Mouse (Mus musculus): ENCODE results near the gene Cyb5d2. TPM values are rescaled to one million over a fixed set of nuclear protein-coding genes. Genes with fewer than 3 reads are reported as not detected.

Gene Cyb5d2
- polyA plus RNA-seq (2016; fragmentation: Nextera tagmentation; extraction: Ambion mirVana), result 4.7 and 4.9 TPM in 2 replicates

DNA sequence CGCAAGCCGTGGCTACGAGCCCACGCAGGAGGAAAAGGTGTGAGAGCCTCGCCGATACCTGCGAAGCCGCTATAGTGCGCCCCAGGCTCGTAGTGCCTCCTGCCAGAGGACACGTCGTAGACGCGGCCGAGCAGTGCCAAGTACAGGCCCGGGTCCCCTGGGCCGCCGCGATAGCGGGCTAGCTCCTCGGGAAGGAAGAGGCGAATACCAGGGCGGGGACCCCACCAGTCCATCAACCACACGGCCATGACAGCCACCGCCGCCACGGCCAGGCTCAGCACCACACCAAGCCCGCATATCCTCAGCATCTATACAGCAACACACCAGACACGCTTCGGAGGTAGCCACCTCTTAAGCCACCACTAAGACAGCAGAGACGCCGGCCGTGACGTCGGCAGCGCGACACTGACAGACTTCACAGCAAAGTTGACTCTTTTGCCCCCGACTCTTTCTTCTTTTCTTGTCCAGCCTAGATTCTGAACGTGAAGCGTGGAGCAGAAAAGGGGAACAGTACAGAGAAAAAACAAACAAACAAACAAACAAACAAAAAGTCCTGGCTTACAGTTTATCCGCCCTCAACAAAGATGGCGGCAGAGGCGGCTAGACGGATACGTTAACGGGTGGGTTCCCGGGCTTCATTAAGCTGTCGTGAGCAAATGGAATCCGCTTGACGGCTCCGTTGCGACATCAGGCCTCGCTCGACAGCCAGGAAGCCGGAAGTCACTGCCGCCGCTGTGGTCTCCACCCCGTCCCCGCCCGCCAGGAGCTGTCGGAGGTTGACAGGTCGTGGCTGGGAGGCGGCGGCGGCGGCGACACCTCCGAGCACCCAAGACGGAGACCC, at the start of gene Cyb5d2, which contains the start of gene Zzef1:
Gene Cyb5d2 (minus strand): TSS at position 688 of the 841 bp plus-strand sequence.
Gene Zzef1 (plus strand): TSS at position 772 of the 841 bp plus-strand sequence.
- peak within 1 kb of the TSS; percentile 93 for H3K27ac ChIP-seq
- H3K27me3 ChIP-seq (ENCODE audit: poor library complexity, severe bottlenecking), result no peaks in the 10 kb centered on the region
- peaks cover 20% of the 10 kb centered on the region for H3K4me1 ChIP-seq
- peak within 1 kb of the TSS; percentile 99 for H3K4me3 ChIP-seq
- H3K36me3 ChIP-seq (replicated peaks), result no peaks in the 10 kb centered on the region
- no peaks in the 10 kb centered on the region for H3K9me3 ChIP-seq
- under 1% methylated on average over 69 of the region's 69 CpGs for WGBS
- peak; percentile 91 for DNase-seq (ENCODE audit: extremely low spot score, low spot score)

DNA sequence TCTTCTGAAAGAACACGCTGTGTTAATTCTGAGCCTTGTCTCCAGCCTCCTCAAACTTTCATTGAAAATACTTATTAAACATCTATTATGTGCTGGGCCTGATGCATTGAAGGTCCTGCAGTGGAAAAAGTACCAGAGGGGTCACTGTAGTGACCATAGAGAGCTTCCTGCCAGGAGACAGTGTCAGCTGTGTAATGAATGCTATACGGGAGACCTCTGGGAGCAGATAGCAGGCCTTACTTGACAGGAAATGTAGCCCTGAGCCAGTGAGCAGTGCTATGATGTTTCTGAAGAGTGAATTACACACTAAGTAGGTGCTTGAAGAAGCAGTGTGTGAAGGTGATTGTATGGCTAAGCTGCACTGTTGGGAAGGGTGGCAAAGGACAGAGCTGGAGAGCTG, 49.6 kb upstream of the Cyb5d2 start:
- no peak for DNase-seq (ENCODE audit: extremely low spot score, low spot score)
- no peak overlapping the region for H3K27ac ChIP-seq
- H3K27me3 ChIP-seq (ENCODE audit: poor library complexity, severe bottlenecking), result no peaks in the 10 kb centered on the region
- 93% methylated on average over 2 of the region's 2 CpGs for WGBS
- H3K36me3 ChIP-seq (replicated peaks), result peaks cover 30% of the 10 kb centered on the region
- H3K4me3 ChIP-seq, result no peak overlapping the region
- no peaks in the 10 kb centered on the region for H3K9me3 ChIP-seq
- H3K4me1 ChIP-seq, result no peaks in the 10 kb centered on the region

DNA sequence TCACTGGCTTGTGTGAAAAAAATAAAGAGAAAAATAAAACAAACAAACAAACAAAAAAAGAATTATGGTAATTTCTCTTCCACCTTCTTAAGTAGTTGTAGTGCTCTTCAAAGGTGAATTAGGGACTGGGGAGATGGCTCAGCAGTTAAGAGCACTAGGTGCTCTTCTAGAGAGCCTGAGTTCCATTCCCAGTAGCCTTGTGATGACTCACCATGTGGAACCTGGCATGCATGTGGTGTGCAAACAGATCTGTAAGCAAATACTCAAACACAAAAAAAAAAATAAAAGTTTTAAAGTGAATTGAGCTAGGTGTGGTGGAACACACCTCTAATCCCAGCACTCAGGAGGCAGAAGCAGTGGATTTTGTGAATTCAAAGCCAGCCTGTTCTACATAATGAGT, 47.6 kb upstream of the Cyb5d2 start:
- Histone ChIP-seq H3K36me3 (replicated peaks) (peaks cover 18% of the 10 kb centered on the region), H3K27ac (no peak overlapping the region), H3K9me3 (no peaks in the 10 kb centered on the region), H3K4me3 (no peak overlapping the region), H3K27me3 (ENCODE audit: poor library complexity, severe bottlenecking) (no peaks in the 10 kb centered on the region), H3K4me1 (no peaks in the 10 kb centered on the region)
- DNase-seq (ENCODE audit: extremely low spot score, low spot score), result no peak

GRCm38 (mm10) chr11:72842731-72843130, 46.8 kb upstream of the Cyb5d2 start:
- H3K27me3 ChIP-seq (ENCODE audit: poor library complexity, severe bottlenecking), result no peaks in the 10 kb centered on the region
- H3K9me3 ChIP-seq, result no peaks in the 10 kb centered on the region
- no peaks in the 10 kb centered on the region for H3K4me1 ChIP-seq
- DNase-seq (ENCODE audit: extremely low spot score, low spot score), result no peak
- H3K27ac ChIP-seq, result no peak overlapping the region
- no peak overlapping the region for H3K4me3 ChIP-seq
- WGBS, result 82% methylated on average over 3 of the region's 3 CpGs
- peaks cover 11% of the 10 kb centered on the region; the same call in 1 of the 2 replicates for H3K36me3 ChIP-seq (replicated peaks)

DNA sequence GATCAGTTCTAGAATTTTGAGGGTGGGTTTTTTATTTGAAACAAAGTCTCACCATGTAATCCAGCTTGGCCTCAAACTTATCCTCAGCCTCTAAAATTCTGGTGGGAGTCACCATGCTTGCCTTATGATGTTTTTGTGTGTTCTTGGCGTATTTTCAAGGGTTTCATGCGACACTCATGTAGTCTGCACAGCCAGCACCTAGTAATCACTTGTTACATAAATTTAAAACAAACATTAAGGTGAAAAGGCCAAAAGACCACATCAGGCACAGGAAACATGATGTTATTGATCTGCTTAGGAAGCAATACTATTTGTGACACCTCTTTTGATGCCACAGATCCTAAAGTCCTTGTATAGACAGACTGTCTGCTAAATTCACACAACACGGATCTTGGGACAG, 33.9 kb upstream of the Cyb5d2 start:
- H3K36me3 ChIP-seq (replicated peaks), result peaks cover 40% of the 10 kb centered on the region
- H3K4me1 ChIP-seq, result no peaks in the 10 kb centered on the region
- H3K4me3 ChIP-seq, result no peak overlapping the region
- no peak for DNase-seq (ENCODE audit: extremely low spot score, low spot score)
- H3K27ac ChIP-seq, result no peak overlapping the region
- H3K27me3 ChIP-seq (ENCODE audit: poor library complexity, severe bottlenecking), result no peaks in the 10 kb centered on the region
- 92% methylated on average over 3 of the region's 3 CpGs for WGBS
- no peaks in the 10 kb centered on the region for H3K9me3 ChIP-seq

GRCm38 (mm10) chr11:72821041-72821440, 25.1 kb upstream of the Cyb5d2 start:
- Histone ChIP-seq H3K27ac (no peak overlapping the region), H3K4me1 (no peaks in the 10 kb centered on the region), H3K36me3 (replicated peaks) (peaks cover 27% of the 10 kb centered on the region), H3K4me3 (no peak overlapping the region), H3K27me3 (ENCODE audit: poor library complexity, severe bottlenecking) (no peaks in the 10 kb centered on the region), H3K9me3 (no peaks in the 10 kb centered on the region)
- 90% methylated on average over 7 of the region's 7 CpGs for WGBS
- DNase-seq (ENCODE audit: extremely low spot score, low spot score), result no peak

GRCm38 (mm10) chr11:72818067-72818466, 22.1 kb upstream of the Cyb5d2 start:
- Histone ChIP-seq H3K4me1 (no peaks in the 10 kb centered on the region), H3K27ac (no peak overlapping the region), H3K9me3 (no peaks in the 10 kb centered on the region), H3K4me3 (no peak overlapping the region), H3K36me3 (replicated peaks) (peaks cover 9% of the 10 kb centered on the region), H3K27me3 (ENCODE audit: poor library complexity, severe bottlenecking) (no peaks in the 10 kb centered on the region)
- 90% methylated on average over 7 of the region's 7 CpGs for WGBS
- no peak for DNase-seq (ENCODE audit: extremely low spot score, low spot score)

DNA sequence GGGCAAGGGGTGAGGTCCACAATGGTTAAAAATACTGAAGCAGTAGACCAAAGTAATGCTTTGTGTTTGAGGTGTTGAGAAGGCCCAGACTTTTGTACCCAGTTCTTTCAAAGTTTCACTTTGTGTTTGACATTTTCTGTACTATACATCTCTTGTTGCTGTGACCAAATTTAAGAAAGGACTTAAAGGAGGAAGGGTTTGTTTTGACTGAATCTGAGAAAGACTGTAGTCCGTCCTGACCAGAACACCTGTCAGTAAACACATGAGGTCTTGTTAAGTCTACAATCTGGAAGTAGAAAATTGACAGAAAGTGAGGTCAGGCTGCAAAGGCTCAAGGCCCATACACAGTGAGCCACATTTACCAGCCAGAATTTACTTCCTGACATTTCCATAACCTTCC, 20.9 kb upstream of the Cyb5d2 start:
- H3K36me3 ChIP-seq (replicated peaks), result peaks cover 8% of the 10 kb centered on the region
- no peak for DNase-seq (ENCODE audit: extremely low spot score, low spot score)
- H3K9me3 ChIP-seq, result no peaks in the 10 kb centered on the region
- H3K4me3 ChIP-seq, result no peak overlapping the region
- no peak overlapping the region for H3K27ac ChIP-seq
- H3K4me1 ChIP-seq, result no peaks in the 10 kb centered on the region
- H3K27me3 ChIP-seq (ENCODE audit: poor library complexity, severe bottlenecking), result no peaks in the 10 kb centered on the region
- WGBS, result 86% methylated on average over 1 of the region's 1 CpGs

DNA sequence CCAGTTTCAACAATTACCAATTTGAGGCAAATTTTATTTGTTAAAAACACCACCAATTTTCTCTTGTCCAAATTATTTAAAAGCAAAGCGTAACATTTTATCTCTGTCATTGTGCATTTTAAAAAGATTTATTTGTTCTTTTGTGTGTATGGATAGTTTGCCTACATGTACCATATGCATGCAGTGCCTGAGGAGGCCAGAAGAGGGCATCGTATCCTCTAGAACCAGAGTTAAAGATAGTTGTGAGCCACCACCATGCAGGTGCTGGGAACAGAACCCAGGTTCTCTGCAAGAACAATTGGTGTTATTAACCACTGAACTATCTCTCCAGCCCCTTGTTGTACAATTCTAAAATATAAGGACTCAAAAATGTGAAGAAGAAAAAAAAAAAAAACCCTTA, 18.2 kb upstream of the Cyb5d2 start:
- no peak overlapping the region for H3K4me3 ChIP-seq
- no peaks in the 10 kb centered on the region for H3K9me3 ChIP-seq
- no peaks in the 10 kb centered on the region for H3K36me3 ChIP-seq (replicated peaks)
- 77% methylated on average over 2 of the region's 2 CpGs for WGBS
- DNase-seq (ENCODE audit: extremely low spot score, low spot score), result no peak
- H3K27ac ChIP-seq, result no peak overlapping the region
- no peaks in the 10 kb centered on the region for H3K4me1 ChIP-seq
- H3K27me3 ChIP-seq (ENCODE audit: poor library complexity, severe bottlenecking), result no peaks in the 10 kb centered on the region

DNA sequence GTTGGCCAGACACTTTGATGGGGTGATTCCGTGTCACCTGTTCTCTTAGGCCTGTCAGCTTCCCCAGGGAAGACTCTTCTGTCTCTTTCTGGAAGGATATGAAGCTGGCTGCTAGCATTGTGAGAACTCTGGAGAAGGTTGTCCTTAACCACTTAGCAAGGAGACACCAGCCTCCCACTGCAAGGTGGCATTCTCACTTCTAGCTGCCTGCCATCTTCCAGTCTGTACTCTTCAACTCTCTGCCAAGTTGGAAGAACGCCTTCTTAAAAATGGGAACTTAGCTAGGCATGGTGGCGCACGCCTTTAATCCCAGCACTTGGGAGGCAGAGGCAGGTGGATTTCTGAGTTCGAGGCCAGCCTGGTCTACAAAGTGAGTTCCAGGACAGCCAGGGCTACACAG, 17.7 kb upstream of the Cyb5d2 start:
- WGBS, result 93% methylated on average over 5 of the region's 5 CpGs
- no peak overlapping the region for H3K4me3 ChIP-seq
- no peaks in the 10 kb centered on the region for H3K27me3 ChIP-seq (ENCODE audit: poor library complexity, severe bottlenecking)
- H3K9me3 ChIP-seq, result no peaks in the 10 kb centered on the region
- DNase-seq (ENCODE audit: extremely low spot score, low spot score), result no peak
- H3K27ac ChIP-seq, result no peak overlapping the region
- H3K4me1 ChIP-seq, result no peaks in the 10 kb centered on the region
- no peaks in the 10 kb centered on the region for H3K36me3 ChIP-seq (replicated peaks)

DNA sequence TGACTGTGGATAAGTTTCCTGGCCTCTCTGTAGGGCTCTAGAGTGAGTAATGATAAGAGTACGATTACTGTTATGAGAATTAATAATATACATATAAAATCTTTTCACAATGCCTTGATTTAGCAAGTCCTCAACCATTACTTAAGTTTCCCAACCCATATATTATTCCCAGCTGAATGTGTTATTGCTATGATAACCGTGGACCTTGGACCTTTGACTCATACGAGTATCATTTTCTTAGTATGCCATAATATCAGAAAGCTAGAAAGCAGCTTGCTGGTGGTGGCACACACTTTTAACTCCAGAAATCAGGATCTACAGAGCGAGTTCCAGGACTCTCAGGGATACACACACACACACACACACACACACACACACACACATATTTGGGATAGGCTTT, 12.1 kb upstream of the Cyb5d2 start:
- H3K36me3 ChIP-seq (replicated peaks), result no peaks in the 10 kb centered on the region
- WGBS, result 84% methylated on average over 4 of the region's 4 CpGs
- DNase-seq (ENCODE audit: extremely low spot score, low spot score), result no peak
- no peaks in the 10 kb centered on the region for H3K27me3 ChIP-seq (ENCODE audit: poor library complexity, severe bottlenecking)
- H3K9me3 ChIP-seq, result no peaks in the 10 kb centered on the region
- no peak overlapping the region for H3K27ac ChIP-seq
- no peaks in the 10 kb centered on the region for H3K4me1 ChIP-seq
- no peak overlapping the region for H3K4me3 ChIP-seq

DNA sequence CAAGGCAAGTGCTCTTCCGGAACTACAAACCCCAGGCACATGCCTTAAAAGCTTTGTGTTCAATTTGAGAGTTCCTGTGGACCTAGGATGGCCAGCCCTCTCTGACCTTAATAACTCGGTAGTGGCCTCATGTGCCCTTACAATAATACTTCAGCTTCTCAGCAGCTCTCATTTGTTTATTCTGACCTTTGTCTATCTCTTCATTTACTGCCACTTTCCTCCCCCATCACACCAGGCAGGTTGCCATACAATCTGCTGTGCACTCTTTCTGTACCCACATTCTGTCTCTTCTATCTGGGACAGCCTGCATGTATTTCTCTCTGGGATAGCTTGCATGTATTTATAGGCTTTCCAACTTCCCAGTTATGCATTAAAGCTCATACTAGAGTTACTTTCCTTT, 10.6 kb upstream of the Cyb5d2 start:
- Histone ChIP-seq H3K4me3 (no peak overlapping the region), H3K27ac (no peak overlapping the region), H3K27me3 (ENCODE audit: poor library complexity, severe bottlenecking) (no peaks in the 10 kb centered on the region), H3K4me1 (no peaks in the 10 kb centered on the region), H3K9me3 (no peaks in the 10 kb centered on the region), H3K36me3 (replicated peaks) (no peaks in the 10 kb centered on the region)
- 75% methylated on average over 2 of the region's 2 CpGs for WGBS
- no peak for DNase-seq (ENCODE audit: extremely low spot score, low spot score)

GRCm38 (mm10) chr11:72805232-72805631, 9.3 kb upstream of the Cyb5d2 start:
- Histone ChIP-seq H3K4me1 (no peaks in the 10 kb centered on the region), H3K36me3 (replicated peaks) (no peaks in the 10 kb centered on the region), H3K27me3 (ENCODE audit: poor library complexity, severe bottlenecking) (no peaks in the 10 kb centered on the region), H3K4me3 (no peak overlapping the region), H3K27ac (no peak overlapping the region), H3K9me3 (no peaks in the 10 kb centered on the region)
- 85% methylated on average over 3 of the region's 3 CpGs for WGBS
- no peak for DNase-seq (ENCODE audit: extremely low spot score, low spot score)
